Mouse (Mus musculus): ENCODE results near the gene Dcaf12. TPM values are rescaled to one million over a fixed set of nuclear protein-coding genes. Genes with fewer than 3 reads are reported as not detected.

Dcaf12 gene
- 10 to 100 TPM; 61.3 to 72.0 TPM for total RNA-seq (2023)

DNA sequence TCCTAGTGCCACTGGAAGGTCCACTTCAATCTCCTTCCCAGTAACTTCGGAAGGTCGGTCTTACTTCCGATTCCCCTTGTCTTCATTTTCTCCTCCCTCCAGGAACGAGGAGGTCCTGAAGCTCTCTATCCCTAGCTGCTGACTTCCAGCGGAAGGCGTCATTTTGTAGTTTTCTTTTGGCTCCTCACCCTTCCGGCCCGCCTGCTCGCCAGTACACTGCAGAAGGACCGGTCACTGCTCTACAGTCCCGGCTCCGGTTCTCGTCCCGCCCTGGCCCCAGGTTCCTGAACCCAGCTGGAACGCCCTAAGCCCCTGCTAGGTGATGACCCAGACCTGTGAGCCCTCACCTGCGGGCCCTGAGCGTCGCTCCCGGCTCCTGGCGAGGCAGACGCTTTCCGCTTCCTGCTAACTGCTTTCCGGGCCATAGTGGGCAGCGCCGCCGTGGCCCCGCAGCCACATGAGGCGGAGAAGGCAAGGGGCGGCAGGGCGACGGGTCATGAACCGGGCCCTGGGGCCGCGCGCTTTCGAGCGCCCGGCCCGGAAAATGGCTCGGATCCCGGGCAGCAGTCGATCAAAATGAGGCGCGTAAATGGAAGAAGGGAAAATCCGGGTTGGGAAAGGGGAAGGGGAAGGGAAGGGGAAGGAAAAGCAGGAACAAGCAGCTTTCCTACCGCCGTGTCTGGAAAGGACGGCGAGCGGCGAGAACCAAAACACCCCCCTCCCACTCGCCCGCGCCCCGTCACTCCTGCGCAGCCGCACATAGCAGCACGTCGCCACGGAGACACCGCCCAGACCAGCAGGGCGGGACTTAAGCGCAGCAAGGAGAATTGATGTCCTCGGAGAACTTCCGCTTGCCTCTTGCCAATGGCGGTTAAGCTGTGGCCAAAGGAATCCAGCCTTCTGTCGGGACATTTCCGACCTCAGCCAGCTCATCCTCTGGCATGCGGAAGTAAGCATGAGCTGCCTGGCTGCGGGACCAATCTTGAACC, at the start of gene Dcaf12:
Gene Dcaf12, minus strand, starts transcription at position 749 of the 989 bp plus-strand sequence.

DNA sequence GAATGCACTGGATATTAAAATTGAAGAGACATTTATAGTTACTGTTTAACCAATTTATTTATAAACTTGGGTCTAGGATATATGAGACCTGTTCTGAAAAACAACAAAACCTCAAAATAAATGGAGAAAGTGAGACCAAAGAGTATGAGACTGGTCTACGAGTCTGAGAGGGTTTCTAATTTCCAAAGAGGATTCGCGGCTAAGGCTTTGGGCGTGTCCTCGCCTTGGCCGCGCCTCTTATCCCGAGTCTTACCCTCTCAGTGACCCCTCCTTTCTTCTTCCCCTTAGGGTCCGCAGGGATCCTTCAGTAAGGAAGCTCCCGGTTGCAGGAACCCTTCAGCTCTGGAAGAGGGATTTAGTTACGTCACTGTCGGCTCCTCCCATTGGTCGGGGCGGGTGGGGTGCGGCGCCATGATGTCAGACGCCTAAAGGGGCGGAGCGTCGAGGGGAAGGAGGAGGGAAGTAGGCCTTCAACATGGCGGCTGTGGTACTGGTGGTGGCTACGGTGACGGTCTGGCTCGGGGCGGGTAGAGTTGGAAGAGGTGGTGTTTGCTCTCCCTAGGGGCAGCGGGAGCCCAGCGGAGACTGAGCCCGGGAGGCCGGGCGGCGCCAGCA, 34.0 kb upstream of the Dcaf12 start, which contains the start of gene Ubap1:
Gene Ubap1, plus strand, starts transcription at position 413 of the 615 bp plus-strand sequence.

DNA sequence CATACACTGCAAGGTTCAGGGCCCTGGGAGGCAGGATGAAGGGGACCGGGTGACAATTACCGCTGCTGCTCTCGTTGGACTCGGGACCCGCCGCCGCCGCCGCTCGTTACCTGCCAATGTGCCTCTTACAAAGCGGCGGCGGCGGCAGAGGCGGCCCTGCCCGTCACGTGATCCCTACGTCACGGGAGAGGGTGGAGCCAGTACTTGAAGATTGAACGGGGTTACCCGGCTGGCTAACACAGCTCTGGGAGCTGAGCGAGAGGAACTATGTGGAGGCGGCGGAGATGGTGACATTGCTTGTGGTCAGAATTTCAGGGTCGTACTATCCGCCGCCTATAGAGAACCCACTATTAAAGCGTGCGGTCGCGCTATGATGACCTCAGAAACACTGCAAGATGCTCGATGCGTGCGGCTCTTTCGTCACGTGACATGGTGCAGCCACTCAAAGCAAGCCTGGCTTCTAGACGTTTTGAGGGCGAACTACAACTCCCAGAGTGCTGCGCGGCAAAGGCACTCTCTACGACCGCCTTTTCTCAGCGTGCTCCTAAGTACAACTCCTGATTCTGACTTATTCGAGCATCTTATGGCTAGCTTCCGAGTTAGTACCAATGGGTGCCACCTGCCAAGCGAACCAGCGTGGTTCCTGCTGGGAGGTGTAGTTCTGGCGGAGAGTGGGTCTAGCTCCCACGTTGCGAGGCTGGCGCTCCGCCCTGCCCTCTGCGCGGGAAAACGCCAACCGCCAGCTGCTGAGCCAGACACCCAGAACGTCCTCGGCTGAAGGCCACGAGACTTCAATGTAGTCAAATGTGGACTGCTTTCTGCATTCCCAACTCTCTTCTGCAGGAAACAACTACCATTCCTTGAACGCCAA, 39.5 kb downstream of the Dcaf12 start, which contains the start of gene Ubap2:
Gene Ubap2, minus strand, starts transcription at position 165 of the 871 bp plus-strand sequence.

Other genes starting within 250 kb of the Dcaf12 start
- gene Aqp3, start 216.7 kb downstream of the Dcaf12 start, total RNA-seq (2023), result not detected
- 10 to 100 TPM; 19.1 to 23.1 TPM for gene Nol6, start 190.4 kb downstream of the Dcaf12 start, total RNA-seq (2023)
- 10 to 100 TPM; 50.1 to 54.7 TPM for gene Ube2r2, start 179.1 kb downstream of the Dcaf12 start, total RNA-seq (2023)
- gene Ubap2, start 39.7 kb downstream of the Dcaf12 start, total RNA-seq (2023), result 10 to 100 TPM; 27.0 to 27.7 TPM
- gene Ubap1, start 34.1 kb upstream of the Dcaf12 start, total RNA-seq (2023), result 10 to 100 TPM; 58.7 to 75.0 TPM
- 1 to 10 TPM; 8.9 TPM for gene Kif24, start 150.0 kb upstream of the Dcaf12 start, total RNA-seq (2023)
- 1 to 10 TPM; 3.6 to 6.1 TPM for gene Nudt2, start 150.3 kb upstream of the Dcaf12 start, total RNA-seq (2023)
- gene AI464131, start 188.2 kb upstream of the Dcaf12 start, total RNA-seq (2023), result not detected
- gene 1110017D15Rik, start 202.4 kb upstream of the Dcaf12 start, total RNA-seq (2023), result not detected

All from neutrophil, adult 59 days (primary cell).